Mouse (Mus musculus) lung, adult 18-20 months (tissue): ENCODE measurements around the gene Crp.
A peak's percentile ranks its signal among the peaks of the same experiment; 100 is the strongest.

ENCODE experiments used
- DNase-seq, 2 experiments: peaks; one replicate each; pipeline ENCODE4 v3.0.0; 2022; ENCODE audit warnings: mixed read lengths in 2 of 2

The Crp gene

GRCm38 (mm10) chr1:172697844-172698243, at the start of gene Crp:
TSS of gene Crp (plus strand) at chr1:172698055.
- DNase-seq = no peak

- DNase-seq = no peak
Measured at GRCm38 (mm10) chr1:172649396-172649795, 48.5 kb upstream of the Crp start.

GRCm38 (mm10) chr1:172650519-172651287, 47.2 kb upstream of the Crp start:
- DNase-seq = peak in 1 of 2 experiments; percentile 36

- no peak for DNase-seq
Measured at GRCm38 (mm10) chr1:172651288-172651987, 46.4 kb upstream of the Crp start.

- peak in 1 of 2 experiments; percentile 21 for DNase-seq
Measured at GRCm38 (mm10) chr1:172652040-172652662, 45.7 kb upstream of the Crp start.

- DNase-seq = no peak
Measured at GRCm38 (mm10) chr1:172653900-172654299, 44.0 kb upstream of the Crp start.

GRCm38 (mm10) chr1:172657266-172657665, 40.6 kb upstream of the Crp start:
- no peak for DNase-seq

GRCm38 (mm10) chr1:172659688-172660087, 38.2 kb upstream of the Crp start:
- no peak for DNase-seq

GRCm38 (mm10) chr1:172665457-172665856, 32.4 kb upstream of the Crp start:
- no peak for DNase-seq

- DNase-seq = no peak
Measured at GRCm38 (mm10) chr1:172667597-172667996, 30.3 kb upstream of the Crp start.

- no peak for DNase-seq
Measured at GRCm38 (mm10) chr1:172670716-172671115, 27.1 kb upstream of the Crp start.

- no peak for DNase-seq
Measured at GRCm38 (mm10) chr1:172680742-172681141, 17.1 kb upstream of the Crp start.

GRCm38 (mm10) chr1:172683551-172683950, 14.3 kb upstream of the Crp start:
- DNase-seq = no peak

GRCm38 (mm10) chr1:172683957-172684356, 13.9 kb upstream of the Crp start:
- no peak for DNase-seq

- DNase-seq = no peak
Measured at GRCm38 (mm10) chr1:172685178-172685577, 12.7 kb upstream of the Crp start.

- no peak for DNase-seq
Measured at GRCm38 (mm10) chr1:172697422-172697821, 433 bp upstream of the Crp start.

- no peak for DNase-seq
Measured at GRCm38 (mm10) chr1:172700814-172701213, 3.0 kb downstream of the Crp start.

GRCm38 (mm10) chr1:172701381-172701780, 3.5 kb downstream of the Crp start:
- no peak for DNase-seq

- DNase-seq = no peak
Measured at GRCm38 (mm10) chr1:172701901-172702300, 4.0 kb downstream of the Crp start.

- no peak for DNase-seq
Measured at GRCm38 (mm10) chr1:172704769-172705168, 6.9 kb downstream of the Crp start.

- DNase-seq = no peak
Measured at GRCm38 (mm10) chr1:172706243-172706642, 8.4 kb downstream of the Crp start.

- DNase-seq = no peak
Measured at GRCm38 (mm10) chr1:172709788-172710350, 12.0 kb downstream of the Crp start.

- DNase-seq = peak in 1 of 2 experiments; percentile 35
Measured at GRCm38 (mm10) chr1:172711396-172711795, 13.5 kb downstream of the Crp start.
